Mouse (Mus musculus) heart, embryonic 16.5 days (tissue): ENCODE results near the gene Cx3cl1. TPM values are rescaled to one million over a fixed set of nuclear protein-coding genes. Genes with fewer than 3 reads are reported as not detected.

ENCODE experiments used
- ATAC-seq: fragments of 200-750 bp; cut with Nextera tagmentation; replicated peaks from 2 replicates; pipeline ENCODE4 v1.8.0; 2017; ENCODE audit warnings: moderate number of reproducible peaks; ENCODE audit not compliant: insufficient read depth, low FRiP score; ENCODE audit errors: extremely low read depth
- H3K27ac ChIP-seq: fragments of 300-500 bp; sonication (generic); 2 replicates; pipeline ENCODE4 v1.5.1; 2014; ENCODE audit warnings: mild to moderate bottlenecking, low read length, control low read depth, moderate library complexity
- H3K27me3 ChIP-seq: fragments of 300-500 bp; sonication (generic); 2 replicates; pipeline ENCODE4 v1.6.1; 2014; ENCODE audit warnings: low read length, mixed read lengths; ENCODE audit not compliant: control insufficient read depth, insufficient read depth
- H3K36me3 ChIP-seq: fragments of 300-500 bp; sonication (generic); 2 replicates; pipeline ENCODE4 v1.6.1; 2014; ENCODE audit not compliant: control insufficient read depth, insufficient read depth
- H3K4me1 ChIP-seq: fragments of 300-500 bp; sonication (generic); 2 replicates; pipeline ENCODE4 v1.6.1; 2014; ENCODE audit warnings: low read length, mixed read lengths; ENCODE audit not compliant: control insufficient read depth, insufficient read depth
- H3K4me2 ChIP-seq: fragments of 300-500 bp; sonication (generic); 2 replicates; pipeline ENCODE4 v1.6.1; 2014; ENCODE audit warnings: low read depth, mild to moderate bottlenecking, control low read depth, low read length
- H3K4me3 ChIP-seq: fragments of 300-500 bp; sonication (generic); 2 replicates; pipeline ENCODE4 v1.5.1; 2014; ENCODE audit warnings: mild to moderate bottlenecking, control low read depth, low read length
- H3K9ac ChIP-seq: fragments of 300-500 bp; sonication (generic); 2 replicates; pipeline ENCODE4 v1.6.1; 2014; ENCODE audit warnings: low read length, control low read depth
- H3K9me3 ChIP-seq: fragments of 300-500 bp; sonication (generic); replicated peaks from 2 replicates; pipeline ENCODE4 v1.6.1; 2016; ENCODE audit warnings: low read length; ENCODE audit not compliant: control insufficient read depth
- WGBS: fragments of 180-500 bp; shearing (Covaris S2); extraction: QIAGEN DNeasy Blood & Tissue Kit; methylation state at CpG from one replicate; pipeline ENCODE4 v1.1.7; 2014; 5-methylcytosine and 5-hydroxymethylcytosine counted together
- polyA plus RNA-seq: library from polyadenylated mRNA; unstranded; fragments of >200 nt; fragmentation: Nextera tagmentation; extraction: Ambion mirVana; gene quantifications from 2 replicates; pipeline ENCODE4 v1.2.1, GENCODE M21; 2015

Cx3cl1 gene
- 8.2 and 9.3 TPM in 2 replicates for polyA plus RNA-seq

DNA sequence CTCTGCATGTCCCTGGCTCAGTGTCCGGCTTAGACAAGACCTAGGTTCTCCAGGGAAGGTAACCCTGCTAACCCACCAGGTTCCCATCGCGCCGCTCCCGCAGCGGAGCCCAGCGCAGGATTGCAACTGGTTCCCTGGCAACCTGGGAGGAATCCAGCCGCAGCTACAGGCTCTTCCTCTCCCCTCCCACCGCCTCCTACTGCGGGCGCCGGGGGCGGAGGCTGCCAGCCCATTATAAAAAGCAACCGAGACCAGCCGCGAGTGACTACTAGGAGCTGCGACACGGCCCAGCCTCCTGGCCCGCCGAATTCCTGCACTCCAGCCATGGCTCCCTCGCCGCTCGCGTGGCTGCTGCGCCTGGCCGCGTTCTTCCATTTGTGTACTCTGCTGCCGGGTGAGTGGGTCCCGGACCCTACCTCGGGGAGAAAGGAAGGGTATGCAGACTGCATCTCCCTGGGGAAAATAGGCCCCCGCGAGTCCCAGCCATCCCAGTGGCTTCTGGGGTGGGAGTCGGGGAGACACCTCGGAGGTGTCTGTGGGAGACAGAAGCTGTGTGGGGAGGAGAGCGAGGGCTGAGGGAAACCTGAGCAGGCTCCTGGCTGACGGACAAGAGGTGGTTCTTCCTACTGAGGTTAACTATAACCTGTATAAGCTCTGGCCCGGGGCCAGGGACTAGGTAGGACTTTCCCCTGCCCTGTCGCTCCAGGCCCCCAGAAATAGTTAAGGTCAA, at the start of gene Cx3cl1:
Gene Cx3cl1 (plus strand): TSS at position 69 of the 730 bp plus-strand sequence.
- H3K4me1 ChIP-seq: peaks cover 16% of the 10 kb centered on the region
- peaks cover 16% of the 10 kb centered on the region for H3K27me3 ChIP-seq
- peak within 1 kb of the TSS; percentile 87 for H3K4me2 ChIP-seq
- H3K9ac ChIP-seq: peak within 1 kb of the TSS; percentile 76
- H3K9me3 ChIP-seq: no peaks in the 10 kb centered on the region
- WGBS: 1% methylated on average over 38 of the region's 38 CpGs
- ATAC-seq: peak; percentile 84
- H3K4me3 ChIP-seq: peak within 1 kb of the TSS; percentile 64
- no peaks in the 10 kb centered on the region for H3K36me3 ChIP-seq
- peak within 1 kb of the TSS; percentile 51; the same call in 1 of the 2 replicates for H3K27ac ChIP-seq

- H3K27ac ChIP-seq: no peak overlapping the region
- H3K36me3 ChIP-seq: no peaks in the 10 kb centered on the region
- no peaks in the 10 kb centered on the region; the same call in 1 of the 2 replicates for H3K9me3 ChIP-seq
- no peak overlapping the region for H3K9ac ChIP-seq
- no peak overlapping the region for H3K4me2 ChIP-seq
- 79% methylated on average over 5 of the region's 5 CpGs for WGBS
- no peaks in the 10 kb centered on the region for H3K4me1 ChIP-seq
- no peak for ATAC-seq
- no peak overlapping the region for H3K4me3 ChIP-seq
- no peaks in the 10 kb centered on the region for H3K27me3 ChIP-seq
Observed at GRCm38 (mm10) chr8:94725998-94726397, 45.8 kb upstream of the Cx3cl1 start.

DNA sequence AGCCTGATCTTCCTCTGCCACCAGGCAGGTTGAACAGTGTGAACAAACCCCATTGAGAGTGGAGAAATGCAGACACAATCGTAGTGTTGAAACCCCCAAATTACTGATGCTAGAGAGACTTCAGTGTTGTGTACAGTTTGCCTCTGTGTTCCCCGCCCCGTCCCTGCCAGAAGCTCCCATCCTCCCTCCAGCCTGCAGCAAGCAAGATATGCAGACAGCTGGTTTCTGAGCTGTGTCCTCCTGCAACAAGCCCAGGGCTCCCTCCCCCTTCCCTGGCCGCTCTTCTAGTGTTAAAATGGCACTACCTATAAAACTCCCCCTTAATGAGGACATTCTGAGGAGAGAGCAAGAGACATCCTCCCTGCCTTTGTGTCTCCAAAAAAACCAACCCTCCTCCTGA, 42.5 kb upstream of the Cx3cl1 start:
- no peak overlapping the region for H3K27ac ChIP-seq
- no peak overlapping the region for H3K9ac ChIP-seq
- H3K36me3 ChIP-seq: no peaks in the 10 kb centered on the region
- H3K4me3 ChIP-seq: no peak overlapping the region
- no peaks in the 10 kb centered on the region for H3K27me3 ChIP-seq
- WGBS: 59% methylated on average over 4 of the region's 4 CpGs
- ATAC-seq: no peak
- H3K4me1 ChIP-seq: no peaks in the 10 kb centered on the region
- H3K9me3 ChIP-seq: no peaks in the 10 kb centered on the region; the same call in 1 of the 2 replicates
- H3K4me2 ChIP-seq: no peak overlapping the region

DNA sequence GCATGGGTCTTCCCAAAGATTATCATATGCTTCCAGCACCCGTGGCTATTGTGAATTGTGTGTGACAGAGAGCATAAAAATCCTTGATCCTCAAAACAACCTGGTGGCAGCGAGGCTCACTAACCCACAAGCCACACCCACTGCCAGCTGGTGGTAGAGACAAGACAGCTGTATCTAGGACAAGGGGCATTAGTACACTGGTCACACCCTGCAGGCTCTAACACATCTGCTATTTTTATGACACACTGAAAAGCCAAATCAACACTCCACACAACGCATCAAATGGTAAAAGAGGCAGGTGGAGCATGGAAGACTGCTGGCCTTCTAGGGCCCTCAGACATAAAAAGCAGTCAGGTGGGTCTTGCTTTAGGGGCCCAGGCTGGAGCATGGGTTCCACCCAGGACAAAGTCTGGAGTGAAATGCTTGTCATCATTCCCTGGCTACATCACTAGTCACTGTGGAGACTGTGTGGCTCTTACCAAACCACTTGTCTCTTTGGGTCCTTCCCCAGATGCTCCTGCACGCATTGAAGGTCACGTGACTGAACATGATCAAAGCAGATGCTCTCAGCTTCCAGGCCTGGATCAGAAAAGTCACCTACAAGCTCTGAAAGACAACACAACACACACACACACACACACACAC, 37.9 kb upstream of the Cx3cl1 start:
- no peak overlapping the region for H3K9ac ChIP-seq
- H3K27ac ChIP-seq: no peak overlapping the region
- no peaks in the 10 kb centered on the region for H3K36me3 ChIP-seq
- H3K27me3 ChIP-seq: no peaks in the 10 kb centered on the region
- no peak overlapping the region for H3K4me3 ChIP-seq
- ATAC-seq: no peak
- peaks cover 6% of the 10 kb centered on the region; the same call in 1 of the 2 replicates for H3K4me1 ChIP-seq
- H3K4me2 ChIP-seq: no peak overlapping the region
- no peaks in the 10 kb centered on the region for H3K9me3 ChIP-seq
- 57% methylated on average over 5 of the region's 5 CpGs for WGBS

- H3K27me3 ChIP-seq: no peaks in the 10 kb centered on the region
- H3K36me3 ChIP-seq: no peaks in the 10 kb centered on the region
- H3K9ac ChIP-seq: no peak overlapping the region
- no peak overlapping the region for H3K4me2 ChIP-seq
- no peak overlapping the region for H3K4me3 ChIP-seq
- no peak for ATAC-seq
- no peak overlapping the region for H3K27ac ChIP-seq
- H3K9me3 ChIP-seq: no peaks in the 10 kb centered on the region
- 78% methylated on average over 7 of the region's 7 CpGs for WGBS
- peaks cover 6% of the 10 kb centered on the region; the same call in 1 of the 2 replicates for H3K4me1 ChIP-seq
Observed at GRCm38 (mm10) chr8:94734735-94735350, 37.0 kb upstream of the Cx3cl1 start.

GRCm38 (mm10) chr8:94735426-94736094, 36.2 kb upstream of the Cx3cl1 start:
- 54% methylated on average over 5 of the region's 5 CpGs for WGBS
- H3K4me3 ChIP-seq: 0 out of 2 replicates have a peak overlapping the region, but pooled peaks have one; percentile 10
- H3K27ac ChIP-seq: no peak overlapping the region
- no peaks in the 10 kb centered on the region for H3K27me3 ChIP-seq
- no peaks in the 10 kb centered on the region for H3K36me3 ChIP-seq
- no peak; the same call in 1 of the 2 replicates for ATAC-seq
- no peak overlapping the region for H3K9ac ChIP-seq
- H3K9me3 ChIP-seq: 0 out of 2 replicates have a peak, but pooled peaks cover 1% of the 10 kb centered on the region
- H3K4me1 ChIP-seq: peaks cover 6% of the 10 kb centered on the region; the same call in 1 of the 2 replicates
- peak overlapping the region; percentile 49 for H3K4me2 ChIP-seq

DNA sequence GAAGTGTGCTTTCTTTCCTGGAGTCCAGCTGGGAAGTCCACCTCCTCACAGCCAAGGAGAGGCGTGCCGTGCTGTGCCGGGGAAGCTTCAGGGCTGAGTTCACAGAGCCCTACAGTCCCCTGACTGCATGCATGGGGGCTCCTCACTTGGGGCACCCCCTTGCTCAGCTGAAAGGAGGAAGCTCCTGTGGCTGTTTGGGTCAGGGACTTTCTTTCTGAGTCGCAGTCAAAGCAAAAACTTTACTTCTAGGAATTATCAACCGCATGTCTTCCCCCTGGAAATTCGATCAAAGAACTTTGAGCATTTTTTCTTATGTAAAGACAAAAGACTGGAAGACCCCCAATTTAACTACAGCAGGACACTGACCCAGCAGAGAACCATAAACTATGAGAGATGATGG, 32.0 kb upstream of the Cx3cl1 start:
- no peak for ATAC-seq
- no peak overlapping the region for H3K9ac ChIP-seq
- H3K9me3 ChIP-seq: 0 out of 2 replicates have a peak, but pooled peaks cover 2% of the 10 kb centered on the region
- H3K36me3 ChIP-seq: no peaks in the 10 kb centered on the region
- H3K4me1 ChIP-seq: peaks cover 6% of the 10 kb centered on the region; the same call in 1 of the 2 replicates
- no peak overlapping the region for H3K4me3 ChIP-seq
- no peaks in the 10 kb centered on the region for H3K27me3 ChIP-seq
- no peak overlapping the region for H3K4me2 ChIP-seq
- 79% methylated on average over 6 of the region's 6 CpGs for WGBS
- no peak overlapping the region for H3K27ac ChIP-seq

DNA sequence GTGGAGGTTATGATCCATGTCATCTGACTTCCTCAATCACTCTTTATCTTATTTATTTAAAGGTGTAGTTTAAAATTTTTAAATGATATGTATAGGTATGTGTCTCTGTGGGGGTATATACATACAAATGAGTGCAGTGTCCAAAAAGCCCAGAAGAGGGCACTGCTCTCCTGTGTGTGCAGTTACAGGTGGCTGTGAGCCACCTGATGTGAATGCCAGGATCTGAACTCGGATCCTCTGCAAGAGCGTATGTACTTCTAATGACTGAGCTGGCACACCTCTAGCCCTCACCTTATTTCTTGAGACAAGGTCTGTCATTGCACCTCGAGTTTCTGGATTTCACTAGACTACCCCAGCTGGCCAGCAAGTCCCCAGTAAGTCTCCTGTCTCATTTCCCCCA, 31.2 kb upstream of the Cx3cl1 start:
- Histone ChIP-seq H3K4me2 (no peak overlapping the region), H3K27me3 (no peaks in the 10 kb centered on the region), H3K27ac (no peak overlapping the region), H3K36me3 (no peaks in the 10 kb centered on the region), H3K9ac (no peak overlapping the region), H3K4me3 (no peak overlapping the region), H3K9me3 (0 out of 2 replicates have a peak, but pooled peaks cover 2% of the 10 kb centered on the region), H3K4me1 (peaks cover 6% of the 10 kb centered on the region; the same call in 1 of the 2 replicates)
- ATAC-seq: no peak
- 86% methylated on average over 3 of the region's 3 CpGs for WGBS
